Mouse (Mus musculus) stomach, postnatal 0 days (tissue): ENCODE results near the gene Bend6.

ENCODE experiments used
- CTCF ChIP-seq: IDR thresholded peaks from 2 replicates; pipeline ENCODE4 v1.5.1; 2016; ENCODE audit warnings: antibody characterized with exemption, low read depth, mild to moderate bottlenecking, moderate library complexity
- EP300 ChIP-seq: optimal IDR thresholded peaks from 2 replicates; pipeline ENCODE3; 2016; ENCODE audit warnings: antibody characterized with exemption

- no peak for TF ChIP-seq CTCF
- no peak for TF ChIP-seq EP300
Measured at GRCm38 (mm10) chr1:33803323-33803722, 104.3 kb downstream of the Bend6 start.
